Mouse (Mus musculus) central nervous system, embryonic 11.5 days (tissue): ENCODE results near the gene Atg4c. TPM values are rescaled to one million over a fixed set of nuclear protein-coding genes. Genes with fewer than 3 reads are reported as not detected.

Experiments used
- polyA plus RNA-seq: library from polyadenylated mRNA; depleted of rRNA; stranded (reverse); fragments of >200 nt; gene quantifications from 2 replicates; pipeline ENCODE4 v1.2.3, GENCODE M21; 2012; rRNA removed

Atg4c gene
- polyA plus RNA-seq: 9.3 and 9.7 TPM in 2 replicates

GRCm38 (mm10) chr4:99193810-99194582, at the start of gene Atg4c:
Atg4c (plus strand) TSS chr4:99193934.

Other genes with a start within 250 kb of the Atg4c start
- 0.27 and 0.62 TPM in 2 replicates for gene Angptl3, start 163.0 kb upstream of the Atg4c start, polyA plus RNA-seq
- gene Dock7, start 73.0 kb upstream of the Atg4c start, polyA plus RNA-seq: 155 and 201 TPM in 2 replicates
- 0.98 and 1.4 TPM in 2 replicates for gene Gm12689, start 102.0 kb downstream of the Atg4c start, polyA plus RNA-seq